Mouse (Mus musculus): ENCODE measurements at regions not wholly inside any gene's neighbourhood (a gene's known extent, or its start where the extent isn't known, plus 50 kb on each side); places are given as distances from the start of the nearest gene placed in this dataset.

DNA sequence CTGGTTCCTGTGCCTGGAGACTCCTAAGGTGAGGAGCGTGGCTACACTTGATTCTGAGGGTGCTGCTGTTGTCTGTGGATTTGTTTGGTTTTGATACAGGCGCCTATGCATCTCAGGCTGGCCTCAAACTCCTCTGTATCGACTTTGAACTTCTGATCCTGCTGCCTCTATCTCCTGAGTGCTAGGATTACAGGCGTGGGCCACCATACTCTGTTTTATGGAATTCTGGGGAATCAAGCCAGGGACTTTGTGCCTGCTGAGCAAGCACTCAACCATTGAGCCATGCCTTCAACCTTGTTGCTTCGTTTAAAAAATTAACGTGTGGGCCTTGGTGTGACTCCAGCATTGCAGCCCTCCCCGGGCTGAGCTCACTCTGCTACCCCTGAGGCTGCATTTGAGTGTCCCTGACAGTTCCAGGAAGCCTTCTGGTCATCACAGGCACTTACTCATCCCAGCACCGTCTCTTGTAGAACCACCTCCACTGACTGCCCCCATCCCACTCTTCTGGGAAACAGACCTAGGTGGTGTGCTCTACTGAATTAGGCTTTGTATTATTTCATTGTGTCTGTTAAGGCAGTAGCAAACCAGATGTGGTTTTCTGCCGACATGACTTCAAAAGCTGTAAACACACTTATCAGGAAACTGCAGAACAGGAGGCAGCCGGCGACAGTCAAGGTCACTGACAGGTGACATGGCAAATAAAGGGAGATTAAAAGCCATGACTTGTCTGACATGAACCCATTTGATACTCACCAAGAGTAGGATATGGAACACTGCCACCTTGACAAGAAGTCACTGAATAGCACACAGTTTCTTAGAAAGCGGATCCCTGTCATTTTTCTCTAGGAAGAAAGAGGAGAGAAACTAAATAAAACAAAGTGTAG, 363.4 kb downstream of the Rps15a start:
- no peaks in the 10 kb centered on the region for H3K79me2 ChIP-seq (ENCODE audit: control insufficient read depth, insufficient read depth, low read length, poor library complexity)
- no peak for DNase-seq (ENCODE audit: low read depth, low spot score)
- no peak overlapping the region for H3K9ac ChIP-seq (ENCODE audit: control insufficient read depth, low read depth, low read length, poor library complexity, severe bottlenecking)
- H3K36me3 ChIP-seq (ENCODE audit: control insufficient read depth in 1 of 2, insufficient read depth in 2 of 2, low read length in 2 of 2): no peaks in the 10 kb centered on the region
- TF ChIP-seq ELF1 (IDR thresholded peaks at IDR 0.05; ENCODE audit: low read depth, low read length): no peak
- TF ChIP-seq EP300 (IDR thresholded peaks at IDR 0.05; ENCODE audit: low read depth in 1 of 2, low read length in 2 of 2): no peak
- no peak for TF ChIP-seq CTCF (IDR thresholded peaks at IDR 0.05 in 2 of 3, conservative IDR thresholded peaks at IDR 0.05 in 1 of 3; ENCODE audit: control insufficient read depth in 1 of 3, insufficient read depth in 1 of 3, low read depth in 2 of 3, low read length in 3 of 3, poor library complexity in 1 of 3, severe bottlenecking in 1 of 3)
- no peak for TF ChIP-seq RCOR1 (IDR thresholded peaks at IDR 0.05; ENCODE audit: low read depth, low read length)
- no peak for TF ChIP-seq BHLHE40 (IDR thresholded peaks at IDR 0.05; ENCODE audit: borderline replicate concordance, low read depth, low read length)
- no peak for TF ChIP-seq ZC3H11A (IDR thresholded peaks at IDR 0.05; ENCODE audit: low read depth, low read length)
- TF ChIP-seq SIN3A (IDR thresholded peaks at IDR 0.05; ENCODE audit: low read length): no peak
- no peak for TF ChIP-seq USF1 (IDR thresholded peaks at IDR 0.05; ENCODE audit: low read depth, low read length)
- no peak for TF ChIP-seq CHD1 (IDR thresholded peaks at IDR 0.05; ENCODE audit: low read depth, low read length)
- TF ChIP-seq JUND (IDR thresholded peaks at IDR 0.05; ENCODE audit: low read depth, low read length): no peak
- TF ChIP-seq HCFC1 (IDR thresholded peaks at IDR 0.05; ENCODE audit: low read depth, low read length): no peak
- no peak for TF ChIP-seq E2F4 (IDR thresholded peaks at IDR 0.05; ENCODE audit: borderline replicate concordance, low read depth, low read length)
- no peak for TF ChIP-seq POLR2AphosphoS5 (IDR thresholded peaks at IDR 0.05; ENCODE audit: borderline replicate concordance, low read depth, low read length)
- no peak for TF ChIP-seq MAZ (IDR thresholded peaks at IDR 0.05; ENCODE audit: low read depth, low read length)
- TF ChIP-seq TCF12 (IDR thresholded peaks at IDR 0.05; ENCODE audit: low read depth, low read length): no peak
- H3K27me3 ChIP-seq (ENCODE audit: control insufficient read depth in 1 of 2, insufficient read depth in 2 of 2, low read length in 2 of 2): no peaks in the 10 kb centered on the region
- H3K4me3 ChIP-seq (ENCODE audit: control insufficient read depth in 1 of 2, insufficient read depth in 1 of 2, low read depth in 2 of 2, low read length in 2 of 2): no peak overlapping the region
- no peaks in the 10 kb centered on the region for H3K4me1 ChIP-seq (ENCODE audit: control insufficient read depth in 1 of 2, insufficient read depth in 2 of 2, low read length in 2 of 2)
- H3K9me3 ChIP-seq (replicated peaks; ENCODE audit: insufficient read depth, low read length): no peaks in the 10 kb centered on the region
- no peak overlapping the region for H3K27ac ChIP-seq (ENCODE audit: control insufficient read depth, low read depth, low read length)

DNA sequence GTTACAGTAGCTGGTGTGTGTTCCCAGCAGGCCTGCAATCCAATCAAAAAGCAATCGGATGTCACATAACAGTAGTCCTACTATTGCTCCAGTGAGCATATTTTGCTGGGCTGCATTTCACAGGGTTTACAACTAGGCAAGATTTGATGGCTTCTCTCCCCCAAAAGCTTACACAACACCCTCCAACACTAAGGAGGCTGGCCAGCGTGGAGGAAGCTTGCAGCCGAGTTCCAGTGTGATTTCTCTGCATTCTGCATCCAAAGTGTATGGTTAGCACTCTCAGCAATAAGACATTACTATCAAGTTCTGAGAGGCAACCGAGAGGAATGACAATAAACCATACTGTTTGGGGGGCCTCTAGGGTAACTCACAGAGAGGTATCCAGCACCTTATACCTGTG, 367.2 kb downstream of the Xylt1 start:
- no peaks in the 10 kb centered on the region for H3K79me2 ChIP-seq (ENCODE audit: control insufficient read depth, insufficient read depth, low read length, poor library complexity)
- H3K4me1 ChIP-seq (ENCODE audit: control insufficient read depth in 1 of 2, insufficient read depth in 2 of 2, low read length in 2 of 2): no peaks in the 10 kb centered on the region
- H3K36me3 ChIP-seq (ENCODE audit: control insufficient read depth in 1 of 2, insufficient read depth in 2 of 2, low read length in 2 of 2): no peaks in the 10 kb centered on the region
- no peak overlapping the region for H3K27ac ChIP-seq (ENCODE audit: control insufficient read depth, low read depth, low read length)
- TF ChIP-seq MEF2A (IDR thresholded peaks at IDR 0.05; ENCODE audit: extremely low read depth, insufficient replicate concordance, low read depth, low read length, poor library complexity, severe bottlenecking): no peak
- TF ChIP-seq MYC (IDR thresholded peaks at IDR 0.05; ENCODE audit: low read depth, low read length): no peak
- no peak for TF ChIP-seq SIN3A (IDR thresholded peaks at IDR 0.05; ENCODE audit: low read length)
- TF ChIP-seq UBTF (IDR thresholded peaks at IDR 0.05; ENCODE audit: borderline replicate concordance, insufficient read depth, low read depth, low read length): no peak
- TF ChIP-seq TCF12 (IDR thresholded peaks at IDR 0.05; ENCODE audit: low read depth, low read length): no peak
- TF ChIP-seq TBP (IDR thresholded peaks at IDR 0.05; ENCODE audit: low read depth, low read length): no peak
- no peak for TF ChIP-seq ZNF384 (IDR thresholded peaks at IDR 0.05; ENCODE audit: low read depth, low read length)
- TF ChIP-seq KAT2A (conservative IDR thresholded peaks at IDR 0.05; ENCODE audit: low read depth, low read length): no peak
- no peaks in the 10 kb centered on the region for H3K27me3 ChIP-seq (ENCODE audit: control insufficient read depth in 1 of 2, insufficient read depth in 2 of 2, low read length in 2 of 2)
- no peak overlapping the region for H3K4me3 ChIP-seq (ENCODE audit: control insufficient read depth in 1 of 2, insufficient read depth in 1 of 2, low read depth in 2 of 2, low read length in 2 of 2)
- DNase-seq (ENCODE audit: low read depth, low spot score): no peak
- H3K9ac ChIP-seq (ENCODE audit: control insufficient read depth, low read depth, low read length, poor library complexity, severe bottlenecking): no peak overlapping the region
- no peaks in the 10 kb centered on the region for H3K9me3 ChIP-seq (replicated peaks; ENCODE audit: insufficient read depth, low read length)
